Mouse (Mus musculus) lung, embryonic 15.5 days (tissue): ENCODE data around the gene Rps15. TPM values are rescaled to one million over a fixed set of nuclear protein-coding genes. Genes with fewer than 3 reads are reported as not detected.

Source experiments
- ATAC-seq: fragments of 200-750 bp; cut with Nextera tagmentation; 2 replicates; pipeline ENCODE4 v1.8.0; 2017; ENCODE audit warnings: moderate number of reproducible peaks, borderline replicate concordance; ENCODE audit not compliant: low FRiP score, low TSS enrichment; ENCODE audit errors: extremely low read depth
- H3K27ac ChIP-seq: fragments of 300-500 bp; sonication (generic); 2 replicates; pipeline ENCODE4 v1.5.1; 2015; ENCODE audit warnings: moderate library complexity, mild to moderate bottlenecking, inconsistent platforms
- H3K27me3 ChIP-seq: fragments of 300-500 bp; sonication (generic); 2 replicates; pipeline ENCODE4 v1.6.1; 2015; ENCODE audit warnings: inconsistent platforms
- H3K36me3 ChIP-seq: fragments of 300-500 bp; sonication (generic); 2 replicates; pipeline ENCODE4 v1.6.1; 2015; ENCODE audit warnings: inconsistent platforms
- H3K4me1 ChIP-seq: fragments of 300-500 bp; sonication (generic); 2 replicates; pipeline ENCODE4 v1.6.1; 2015; ENCODE audit warnings: inconsistent platforms
- H3K4me2 ChIP-seq: fragments of 300-500 bp; sonication (generic); 2 replicates; pipeline ENCODE4 v1.6.1; 2015; ENCODE audit warnings: inconsistent platforms, mild to moderate bottlenecking, moderate library complexity
- H3K4me3 ChIP-seq: fragments of 300-500 bp; sonication (generic); 2 replicates; pipeline ENCODE4 v1.5.1; 2015; ENCODE audit warnings: mild to moderate bottlenecking, inconsistent platforms
- H3K9ac ChIP-seq: fragments of 300-500 bp; sonication (generic); 2 replicates; pipeline ENCODE4 v1.6.1; 2015; ENCODE audit warnings: inconsistent platforms
- H3K9me3 ChIP-seq: fragments of 300-500 bp; sonication (generic); 2 replicates; pipeline ENCODE4 v1.6.1; 2016; ENCODE audit warnings: inconsistent platforms
- WGBS: fragments of 180-500 bp; shearing (Covaris S2); methylation state at CpG from one replicate; pipeline ENCODE4 v1.1.7; 2015; 5-methylcytosine and 5-hydroxymethylcytosine counted together
- polyA plus RNA-seq: library from polyadenylated mRNA; unstranded; fragments of >200 nt; fragmentation: Nextera tagmentation; extraction: Ambion mirVana; gene quantifications from 2 replicates; pipeline ENCODE4 v1.2.1, GENCODE M21; 2015

Gene Rps15
- polyA plus RNA-seq, 1 experiment from 2014 or later = 907 TPM

- Histone ChIP-seq H3K4me1 (peaks cover 54% of the 10 kb centered on the region), H3K27ac (peak overlapping the region; percentile 98; the same call in 1 of the 2 replicates)
- WGBS = 92% methylated on average over 10 of the region's 10 CpGs
Observed at GRCm38 (mm10) chr10:80262776-80263365, 29.4 kb upstream of the Rps15 start.

GRCm38 (mm10) chr10:80264341-80265148 lies 27.7 kb upstream of the Rps15 start:
- Histone ChIP-seq H3K4me2 (peak overlapping the region; percentile 84), H3K9ac (peak overlapping the region; percentile 99), H3K27me3 (no peaks in the 10 kb centered on the region), H3K27ac (peak overlapping the region; percentile 73), H3K9me3 (no peaks in the 10 kb centered on the region), H3K4me3 (peak overlapping the region; percentile 98), H3K4me1 (peaks cover 59% of the 10 kb centered on the region), H3K36me3 (peaks cover 11% of the 10 kb centered on the region)
- peak; percentile 35 for ATAC-seq
- under 1% methylated on average over 80 of the region's 81 CpGs for WGBS

More at GRCm38 (mm10) chr10:80262776-80263365, 29.4 kb upstream of the Rps15 start:
- Histone ChIP-seq H3K27me3 (no peaks in the 10 kb centered on the region), H3K4me3 (no peak overlapping the region), H3K36me3 (peaks cover 16% of the 10 kb centered on the region), H3K9me3 (no peaks in the 10 kb centered on the region), H3K9ac (no peak overlapping the region), H3K4me2 (no peak overlapping the region)
- ATAC-seq = no peak

- under 1% methylated on average over 18 of the region's 18 CpGs for WGBS
- no peak for ATAC-seq
- H3K36me3 ChIP-seq = peaks cover 11% of the 10 kb centered on the region
- peak overlapping the region; percentile 98 for H3K4me3 ChIP-seq
- peak overlapping the region; percentile 84 for H3K4me2 ChIP-seq
- H3K27me3 ChIP-seq = no peaks in the 10 kb centered on the region
- no peaks in the 10 kb centered on the region for H3K9me3 ChIP-seq
- H3K27ac ChIP-seq = peak overlapping the region; percentile 73
- peak overlapping the region; percentile 99 for H3K9ac ChIP-seq
- H3K4me1 ChIP-seq = peaks cover 58% of the 10 kb centered on the region
Observed at GRCm38 (mm10) chr10:80265149-80265486, 27.1 kb upstream of the Rps15 start.

GRCm38 (mm10) chr10:80270099-80270498 lies 22.2 kb upstream of the Rps15 start:
- H3K4me3 ChIP-seq = no peak overlapping the region
- H3K27me3 ChIP-seq = no peaks in the 10 kb centered on the region
- H3K9ac ChIP-seq = no peak overlapping the region
- H3K4me2 ChIP-seq = no peak overlapping the region
- no peak for ATAC-seq
- peaks cover 48% of the 10 kb centered on the region for H3K4me1 ChIP-seq
- H3K9me3 ChIP-seq = no peaks in the 10 kb centered on the region
- H3K36me3 ChIP-seq = peaks cover 42% of the 10 kb centered on the region
- H3K27ac ChIP-seq = no peak overlapping the region
- 89% methylated on average over 2 of the region's 2 CpGs for WGBS

GRCm38 (mm10) chr10:80270734-80271181 lies 21.5 kb upstream of the Rps15 start:
- H3K27me3 ChIP-seq = no peaks in the 10 kb centered on the region
- no peak overlapping the region for H3K4me3 ChIP-seq
- WGBS = 69% methylated on average over 6 of the region's 6 CpGs
- ATAC-seq = no peak
- no peak overlapping the region for H3K4me2 ChIP-seq
- H3K9me3 ChIP-seq = no peaks in the 10 kb centered on the region
- H3K4me1 ChIP-seq = peaks cover 46% of the 10 kb centered on the region
- H3K36me3 ChIP-seq = peaks cover 46% of the 10 kb centered on the region
- H3K9ac ChIP-seq = no peak overlapping the region
- H3K27ac ChIP-seq = no peak overlapping the region

GRCm38 (mm10) chr10:80271186-80271843 lies 20.9 kb upstream of the Rps15 start:
- ATAC-seq = no peak

GRCm38 (mm10) chr10:80271870-80272585 lies 20.2 kb upstream of the Rps15 start:
- Histone ChIP-seq H3K4me3 (no peak overlapping the region), H3K9ac (no peak overlapping the region), H3K9me3 (no peaks in the 10 kb centered on the region), H3K27ac (no peak overlapping the region; the same call in 1 of the 2 replicates), H3K4me1 (peaks cover 33% of the 10 kb centered on the region), H3K36me3 (peaks cover 58% of the 10 kb centered on the region), H3K27me3 (no peaks in the 10 kb centered on the region), H3K4me2 (no peak overlapping the region)
- ATAC-seq = no peak
- 85% methylated on average over 8 of the region's 8 CpGs for WGBS

More at GRCm38 (mm10) chr10:80271186-80271843, 20.9 kb upstream of the Rps15 start:
- WGBS = 85% methylated on average over 5 of the region's 5 CpGs
- Histone ChIP-seq H3K9me3 (no peaks in the 10 kb centered on the region), H3K4me2 (no peak overlapping the region), H3K4me1 (peaks cover 40% of the 10 kb centered on the region), H3K27ac (no peak overlapping the region; the same call in 1 of the 2 replicates), H3K27me3 (no peaks in the 10 kb centered on the region), H3K4me3 (no peak overlapping the region), H3K9ac (no peak overlapping the region), H3K36me3 (peaks cover 52% of the 10 kb centered on the region)

- H3K9ac ChIP-seq = no peak overlapping the region
- H3K27ac ChIP-seq = no peak overlapping the region
- no peak overlapping the region for H3K4me2 ChIP-seq
- H3K9me3 ChIP-seq = no peaks in the 10 kb centered on the region
- no peak overlapping the region for H3K4me3 ChIP-seq
- no peak for ATAC-seq
- no peaks in the 10 kb centered on the region for H3K27me3 ChIP-seq
- peaks cover 69% of the 10 kb centered on the region for H3K36me3 ChIP-seq
- WGBS = 81% methylated on average over 3 of the region's 3 CpGs
- H3K4me1 ChIP-seq = peaks cover 17% of the 10 kb centered on the region
Observed at GRCm38 (mm10) chr10:80273847-80274246, 18.4 kb upstream of the Rps15 start.

GRCm38 (mm10) chr10:80276238-80276637 lies 16.0 kb upstream of the Rps15 start:
- Histone ChIP-seq H3K4me2 (no peak overlapping the region), H3K27me3 (no peaks in the 10 kb centered on the region), H3K9me3 (no peaks in the 10 kb centered on the region), H3K4me1 (peaks cover 10% of the 10 kb centered on the region), H3K36me3 (peaks cover 84% of the 10 kb centered on the region), H3K9ac (no peak overlapping the region), H3K27ac (no peak overlapping the region), H3K4me3 (no peak overlapping the region)
- 86% methylated on average over 5 of the region's 5 CpGs for WGBS
- ATAC-seq = no peak

- H3K27me3 ChIP-seq = no peaks in the 10 kb centered on the region
- no peak overlapping the region for H3K9ac ChIP-seq
- ATAC-seq = no peak
- H3K27ac ChIP-seq = no peak overlapping the region
- WGBS = 91% methylated on average over 9 of the region's 9 CpGs
- no peak overlapping the region for H3K4me2 ChIP-seq
- H3K36me3 ChIP-seq = peaks cover 85% of the 10 kb centered on the region
- no peak overlapping the region for H3K4me3 ChIP-seq
- H3K4me1 ChIP-seq = peaks cover 15% of the 10 kb centered on the region
- H3K9me3 ChIP-seq = no peaks in the 10 kb centered on the region
Observed at GRCm38 (mm10) chr10:80278390-80278789, 13.9 kb upstream of the Rps15 start.

- no peak for ATAC-seq
- Histone ChIP-seq H3K27me3 (no peaks in the 10 kb centered on the region), H3K27ac (no peak overlapping the region), H3K9ac (no peak overlapping the region), H3K36me3 (peaks cover 86% of the 10 kb centered on the region), H3K4me3 (no peak overlapping the region), H3K4me1 (peaks cover 15% of the 10 kb centered on the region), H3K4me2 (no peak overlapping the region), H3K9me3 (no peaks in the 10 kb centered on the region)
- 86% methylated on average over 12 of the region's 12 CpGs for WGBS
Observed at GRCm38 (mm10) chr10:80279273-80279672, 13.0 kb upstream of the Rps15 start.
